Mouse (Mus musculus): ENCODE measurements around the gene Plcl1. TPM values are rescaled to one million over a fixed set of nuclear protein-coding genes. Genes with fewer than 3 reads are reported as not detected.

Plcl1 gene
- polyA plus RNA-seq, 1 experiment = 0.58 TPM

DNA sequence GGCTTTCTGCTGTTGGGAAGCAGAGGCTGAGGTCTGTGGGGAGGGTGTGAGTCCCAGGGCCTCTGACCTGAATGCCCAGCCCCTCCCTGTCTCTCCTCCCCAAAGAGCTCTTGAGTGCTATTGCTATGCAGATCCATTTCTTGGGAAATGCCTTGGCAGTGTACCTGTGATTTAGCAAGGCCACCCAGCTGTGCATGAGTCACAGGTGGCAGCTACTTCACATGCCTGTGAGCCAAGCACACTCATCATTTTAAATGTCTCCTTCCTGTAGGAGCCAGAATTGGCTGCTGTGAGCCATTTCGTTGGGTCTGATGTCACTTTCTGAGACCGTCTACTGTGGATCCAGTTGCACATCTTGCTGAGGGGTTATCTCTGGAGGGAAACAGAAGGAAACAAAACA is 170.2 kb downstream of the Plcl1 start:
- TF ChIP-seq CTCF (IDR thresholded peaks at IDR 0.05; ENCODE audit: low read depth, low read length) (no peak), POLR2A (IDR thresholded peaks at IDR 0.05; ENCODE audit: borderline replicate concordance, low read depth, low read length) (no peak)
- Histone ChIP-seq H3K4me1 (ENCODE audit: control insufficient read depth, insufficient read depth, low read length) (no peaks in the 10 kb centered on the region), H3K27ac (ENCODE audit: insufficient read depth, low read depth, low read length) (no peak overlapping the region), H3K4me3 (ENCODE audit: insufficient read depth, low read length) (no peak overlapping the region)

DNA sequence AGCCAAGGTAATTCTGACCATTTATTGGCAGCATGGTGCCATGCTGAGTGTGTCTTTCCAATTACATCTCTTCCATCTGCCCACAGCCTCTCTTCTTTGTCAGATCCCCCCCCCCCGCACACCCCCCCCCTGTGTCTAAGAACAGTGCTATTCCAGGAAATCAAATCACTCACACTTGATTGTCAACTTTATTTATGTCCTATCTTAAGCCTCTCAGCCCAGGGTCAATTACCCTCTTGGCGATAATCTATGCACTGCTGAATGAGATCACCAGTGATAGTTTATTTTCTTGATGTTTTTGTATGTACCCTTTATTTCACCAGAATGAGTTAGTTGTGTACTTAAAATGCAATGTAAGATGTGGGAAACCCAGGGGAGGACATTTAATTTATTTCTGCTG is 176.0 kb downstream of the Plcl1 start:
- H3K27ac ChIP-seq (ENCODE audit: insufficient read depth, low read depth, low read length) = no peak overlapping the region
- TF ChIP-seq POLR2A (IDR thresholded peaks at IDR 0.05; ENCODE audit: borderline replicate concordance, low read depth, low read length) (no peak), CTCF (IDR thresholded peaks at IDR 0.05; ENCODE audit: low read depth, low read length) (no peak)
- H3K4me1 ChIP-seq (ENCODE audit: control insufficient read depth, insufficient read depth, low read length) = no peaks in the 10 kb centered on the region
- H3K4me3 ChIP-seq (ENCODE audit: insufficient read depth, low read length) = no peak overlapping the region

- H3K4me1 ChIP-seq (ENCODE audit: control insufficient read depth, insufficient read depth, low read length) = no peaks in the 10 kb centered on the region
- no peak overlapping the region for H3K27ac ChIP-seq (ENCODE audit: insufficient read depth, low read depth, low read length)
- no peak overlapping the region for H3K4me3 ChIP-seq (ENCODE audit: insufficient read depth, low read length)
- no peak for TF ChIP-seq POLR2A (IDR thresholded peaks at IDR 0.05; ENCODE audit: borderline replicate concordance, low read depth, low read length)
- no peak for TF ChIP-seq CTCF (IDR thresholded peaks at IDR 0.05; ENCODE audit: low read depth, low read length)
Observed at GRCm38 (mm10) chr1:55585441-55585840, 179.7 kb downstream of the Plcl1 start.

DNA sequence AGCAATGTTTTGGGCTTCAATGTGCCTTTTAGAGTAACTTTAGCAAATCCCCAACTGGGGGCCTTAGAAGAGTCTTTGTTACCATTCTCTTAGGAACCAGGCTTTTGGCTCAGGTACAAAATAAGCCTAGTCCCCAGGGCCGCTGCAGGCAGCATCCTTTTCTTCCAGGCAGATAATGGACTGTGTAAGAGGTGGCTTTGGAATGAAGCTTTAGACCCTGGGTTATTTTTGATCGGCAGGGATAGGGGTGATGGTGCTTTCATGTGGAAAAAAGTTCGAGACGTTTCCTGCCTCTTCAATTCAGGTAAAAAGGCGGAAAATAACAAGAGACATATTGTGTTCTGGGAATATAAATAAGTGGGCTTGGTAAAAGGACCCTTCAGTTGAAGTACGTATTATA is 182.4 kb downstream of the Plcl1 start:
- H3K4me1 ChIP-seq (ENCODE audit: control insufficient read depth, insufficient read depth, low read length) = no peaks in the 10 kb centered on the region
- H3K27ac ChIP-seq (ENCODE audit: insufficient read depth, low read depth, low read length) = no peak overlapping the region
- no peak for TF ChIP-seq CTCF (IDR thresholded peaks at IDR 0.05; ENCODE audit: low read depth, low read length)
- no peak for TF ChIP-seq POLR2A (IDR thresholded peaks at IDR 0.05; ENCODE audit: borderline replicate concordance, low read depth, low read length)
- H3K4me3 ChIP-seq (ENCODE audit: insufficient read depth, low read length) = no peak overlapping the region

- Histone ChIP-seq H3K4me1 (ENCODE audit: control insufficient read depth, insufficient read depth, low read length) (no peaks in the 10 kb centered on the region), H3K27ac (ENCODE audit: insufficient read depth, low read depth, low read length) (no peak overlapping the region), H3K4me3 (ENCODE audit: insufficient read depth, low read length) (no peak overlapping the region)
- TF ChIP-seq POLR2A (IDR thresholded peaks at IDR 0.05; ENCODE audit: borderline replicate concordance, low read depth, low read length) (no peak), CTCF (IDR thresholded peaks at IDR 0.05; ENCODE audit: low read depth, low read length) (no peak)
Observed at GRCm38 (mm10) chr1:55590047-55590446, 184.3 kb downstream of the Plcl1 start.

DNA sequence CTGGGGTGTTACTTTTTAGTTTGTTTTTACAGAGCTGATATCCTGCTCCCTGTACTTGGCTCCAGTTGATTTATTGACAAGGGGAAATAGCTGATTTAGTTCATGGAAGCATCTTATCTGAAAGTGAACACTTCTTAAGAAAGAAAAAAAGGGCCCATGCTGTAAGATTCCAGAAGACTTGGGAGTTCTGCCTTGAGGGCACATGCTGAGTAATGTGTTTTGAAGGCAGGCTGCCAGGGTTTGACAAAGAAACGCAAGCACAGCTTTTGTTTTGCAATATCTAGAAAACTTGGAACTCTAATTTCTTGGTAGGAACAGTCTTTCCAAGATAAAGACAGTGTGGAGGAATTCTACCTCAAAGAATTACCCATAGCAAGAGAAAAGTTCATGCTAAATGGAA is 194.8 kb downstream of the Plcl1 start:
- no peak for TF ChIP-seq POLR2A (IDR thresholded peaks at IDR 0.05; ENCODE audit: borderline replicate concordance, low read depth, low read length)
- no peak for TF ChIP-seq CTCF (IDR thresholded peaks at IDR 0.05; ENCODE audit: low read depth, low read length)
- H3K27ac ChIP-seq (ENCODE audit: insufficient read depth, low read depth, low read length) = no peak overlapping the region

DNA sequence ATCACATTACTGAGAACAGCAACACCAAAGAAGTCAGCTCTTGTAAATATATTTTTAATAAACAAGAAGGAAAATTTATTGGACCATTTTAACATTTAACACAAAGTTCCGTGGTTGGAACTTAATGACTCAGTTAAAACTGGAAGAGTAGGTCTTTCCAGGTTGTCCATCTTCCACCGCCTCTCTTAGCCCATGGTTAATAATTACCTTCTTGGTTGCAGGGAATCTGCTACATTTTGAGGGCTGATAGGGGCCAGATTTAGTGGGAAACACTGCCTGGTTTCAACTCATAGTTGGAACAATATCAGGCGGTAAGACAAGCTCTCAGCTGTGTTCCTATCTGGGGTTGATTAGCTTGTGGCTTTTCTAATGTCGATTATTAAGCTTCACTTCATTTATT is 198.9 kb downstream of the Plcl1 start:
- Histone ChIP-seq H3K4me1 (ENCODE audit: control insufficient read depth, insufficient read depth, low read length) (no peaks in the 10 kb centered on the region), H3K27ac (ENCODE audit: insufficient read depth, low read depth, low read length) (no peak overlapping the region), H3K4me3 (ENCODE audit: insufficient read depth, low read length) (no peak overlapping the region)
- TF ChIP-seq POLR2A (IDR thresholded peaks at IDR 0.05; ENCODE audit: borderline replicate concordance, low read depth, low read length) = no peak
- TF ChIP-seq CTCF (IDR thresholded peaks at IDR 0.05; ENCODE audit: low read depth, low read length) = no peak

More for the DNA sequence above, 194.8 kb downstream of the Plcl1 start:
- Histone ChIP-seq H3K4me1 (ENCODE audit: control insufficient read depth, insufficient read depth, low read length) (no peaks in the 10 kb centered on the region), H3K4me3 (ENCODE audit: insufficient read depth, low read length) (no peak overlapping the region)

DNA sequence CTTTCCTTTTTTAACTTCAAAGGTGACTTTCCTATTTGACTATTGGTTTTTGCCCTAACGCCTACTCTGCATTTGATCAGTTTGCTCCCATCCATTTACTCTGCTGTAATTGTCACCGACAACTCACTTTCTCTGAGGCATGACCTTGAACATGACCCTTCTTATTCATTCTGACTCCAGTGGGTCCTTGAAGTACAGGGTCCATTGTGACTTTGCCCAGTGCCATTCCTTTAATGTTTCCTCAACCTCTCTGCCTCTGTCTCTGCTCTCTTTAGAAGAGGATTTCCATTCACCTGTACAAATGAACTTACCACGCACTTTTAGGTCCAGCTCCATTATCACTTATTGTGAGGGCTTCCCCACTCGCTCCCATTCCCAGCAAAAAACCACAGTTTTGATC is 199.7 kb downstream of the Plcl1 start:
- Histone ChIP-seq H3K4me3 (ENCODE audit: insufficient read depth, low read length) (no peak overlapping the region), H3K27ac (ENCODE audit: insufficient read depth, low read depth, low read length) (no peak overlapping the region), H3K4me1 (ENCODE audit: control insufficient read depth, insufficient read depth, low read length) (no peaks in the 10 kb centered on the region)
- TF ChIP-seq POLR2A (IDR thresholded peaks at IDR 0.05; ENCODE audit: borderline replicate concordance, low read depth, low read length) (no peak), CTCF (IDR thresholded peaks at IDR 0.05; ENCODE audit: low read depth, low read length) (no peak)

DNA sequence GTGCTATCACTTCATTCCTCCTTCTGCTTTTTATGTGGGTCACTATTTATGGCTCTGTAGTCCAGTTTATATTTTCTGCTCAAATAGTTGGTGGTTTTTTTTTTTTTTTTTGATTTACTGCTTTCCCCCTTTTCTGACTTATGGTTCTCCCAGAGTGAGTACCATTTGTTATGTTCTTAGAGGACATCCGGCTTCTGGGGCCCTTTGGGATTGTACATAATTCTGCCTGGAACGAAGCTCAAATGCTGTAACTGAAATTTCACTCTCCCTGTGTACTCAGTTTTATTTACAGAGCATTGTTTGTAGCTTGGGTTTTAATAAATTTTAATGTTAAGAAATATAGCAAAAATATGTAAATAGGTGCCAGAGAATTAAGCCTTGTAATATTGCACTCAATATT is 200.2 kb downstream of the Plcl1 start:
- Histone ChIP-seq H3K4me1 (ENCODE audit: control insufficient read depth, insufficient read depth, low read length) (no peaks in the 10 kb centered on the region), H3K4me3 (ENCODE audit: insufficient read depth, low read length) (no peak overlapping the region), H3K27ac (ENCODE audit: insufficient read depth, low read depth, low read length) (no peak overlapping the region)
- TF ChIP-seq CTCF (IDR thresholded peaks at IDR 0.05; ENCODE audit: low read depth, low read length) (no peak), POLR2A (IDR thresholded peaks at IDR 0.05; ENCODE audit: borderline replicate concordance, low read depth, low read length) (no peak)

DNA sequence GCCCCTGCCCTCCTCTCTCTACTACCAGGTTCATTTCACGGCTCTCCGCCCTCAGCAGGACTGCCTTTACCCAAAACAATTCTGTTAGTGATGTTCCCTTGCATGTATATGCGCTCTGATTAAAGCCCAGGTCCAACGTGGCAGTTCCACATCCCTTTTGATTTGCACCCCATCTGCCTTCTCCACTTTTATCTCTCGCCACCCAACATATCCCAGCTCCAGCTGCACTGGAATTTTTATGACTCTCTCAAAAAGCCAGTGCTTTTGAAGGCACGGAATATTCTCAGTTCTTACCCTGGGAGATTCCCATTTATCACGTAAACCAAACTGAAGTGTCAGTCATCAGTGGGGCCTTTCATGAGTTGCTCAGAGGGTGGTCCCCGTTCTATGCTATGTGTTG is 200.7 kb downstream of the Plcl1 start:
- Histone ChIP-seq H3K4me1 (ENCODE audit: control insufficient read depth, insufficient read depth, low read length) (no peaks in the 10 kb centered on the region), H3K4me3 (ENCODE audit: insufficient read depth, low read length) (no peak overlapping the region), H3K27ac (ENCODE audit: insufficient read depth, low read depth, low read length) (no peak overlapping the region)
- TF ChIP-seq CTCF (IDR thresholded peaks at IDR 0.05; ENCODE audit: low read depth, low read length) = no peak
- no peak for TF ChIP-seq POLR2A (IDR thresholded peaks at IDR 0.05; ENCODE audit: borderline replicate concordance, low read depth, low read length)

- Histone ChIP-seq H3K27ac (ENCODE audit: insufficient read depth, low read depth, low read length) (no peak overlapping the region), H3K4me3 (ENCODE audit: insufficient read depth, low read length) (no peak overlapping the region), H3K4me1 (ENCODE audit: control insufficient read depth, insufficient read depth, low read length) (no peaks in the 10 kb centered on the region)
- TF ChIP-seq CTCF (IDR thresholded peaks at IDR 0.05; ENCODE audit: low read depth, low read length) (no peak), POLR2A (IDR thresholded peaks at IDR 0.05; ENCODE audit: borderline replicate concordance, low read depth, low read length) (no peak)
Observed at GRCm38 (mm10) chr1:55612759-55613328, 207.1 kb downstream of the Plcl1 start.
